Mouse (Mus musculus) midbrain, postnatal 0 days (tissue): ENCODE measurements around the gene Cyp4a31. TPM values are rescaled to one million over a fixed set of nuclear protein-coding genes. Genes with fewer than 3 reads are reported as not detected.
A peak's percentile ranks its signal among the peaks of the same experiment; 100 is the strongest.
"Not testable (repeated sequence)": the region's sequence is repeated elsewhere in the genome, so short reads cannot be mapped to it uniquely, and the experiment has no call there.

Experiments used
- ATAC-seq: fragments of 200-750 bp; cut with Nextera tagmentation; 2 replicates; pipeline ENCODE4 v1.8.0; 2017; ENCODE audit warnings: moderate number of reproducible peaks, mild to moderate bottlenecking, moderate TSS enrichment, moderate library complexity; ENCODE audit not compliant: low FRiP score
- DNase-seq: peaks from one replicate; pipeline ENCODE4 v3.0.0-alpha.2; 2015; ENCODE audit warnings: low spot score
- H3K27ac ChIP-seq: fragments of 300-500 bp; sonication (generic); 2 replicates; pipeline ENCODE4 v1.5.1; 2014; ENCODE audit warnings: low read depth, mild to moderate bottlenecking, low read length, mixed read lengths
- H3K27me3 ChIP-seq: fragments of 300-500 bp; sonication (generic); 2 replicates; pipeline ENCODE4 v1.6.1; 2014; ENCODE audit warnings: low read length, control low read depth, mixed read lengths; ENCODE audit not compliant: insufficient read depth
- H3K36me3 ChIP-seq: fragments of 300-500 bp; sonication (generic); 2 replicates; pipeline ENCODE4 v1.6.1; 2014; ENCODE audit warnings: low read length, control low read depth, mixed read lengths; ENCODE audit not compliant: insufficient read depth
- H3K4me1 ChIP-seq: fragments of 300-500 bp; sonication (generic); 2 replicates; pipeline ENCODE4 v1.6.1; 2014; ENCODE audit warnings: mild to moderate bottlenecking, control low read depth, antibody characterized with exemption, low read length, mixed read lengths; ENCODE audit not compliant: insufficient read depth
- H3K4me2 ChIP-seq: fragments of 300-500 bp; sonication (generic); 2 replicates; pipeline ENCODE4 v1.6.1; 2014; ENCODE audit warnings: low read depth, mild to moderate bottlenecking, low read length, mixed read lengths; ENCODE audit not compliant: poor library complexity, severe bottlenecking
- H3K4me3 ChIP-seq: fragments of 300-500 bp; sonication (generic); 2 replicates; pipeline ENCODE4 v1.5.1; 2014; ENCODE audit warnings: low read depth, mild to moderate bottlenecking, low read length, moderate library complexity
- H3K9ac ChIP-seq: fragments of 300-500 bp; sonication (generic); replicated peaks from 2 replicates; pipeline ENCODE4 v1.6.1; 2014; ENCODE audit warnings: mild to moderate bottlenecking, low read length, moderate library complexity, mixed read lengths; ENCODE audit not compliant: poor library complexity, severe bottlenecking
- H3K9me3 ChIP-seq: fragments of 300-500 bp; sonication (generic); 2 replicates; pipeline ENCODE4 v1.6.1; 2016; ENCODE audit warnings: low read length, control low read depth
- CTCF ChIP-seq: IDR thresholded peaks from 2 replicates; pipeline ENCODE4 v1.5.1; 2016; ENCODE audit warnings: antibody characterized with exemption, mild to moderate bottlenecking
- WGBS: fragments of 180-500 bp; shearing (Covaris S2); extraction: QIAGEN DNeasy Blood & Tissue Kit; methylation state at CpG from one replicate; pipeline ENCODE4 v1.1.7; 2014; 5-methylcytosine and 5-hydroxymethylcytosine counted together
- polyA plus RNA-seq: library from polyadenylated mRNA; unstranded; fragments of >200 nt; fragmentation: Nextera tagmentation; extraction: Ambion mirVana; gene quantifications from 2 replicates; pipeline ENCODE4 v1.2.1, GENCODE M21; 2015
- total RNA-seq: library from RNA; depleted of rRNA; stranded (reverse); fragments of >200 nt; gene quantifications from 2 replicates; pipeline ENCODE4 v1.2.3, GENCODE M21; 2014

The Cyp4a31 gene
- total and polyA plus RNA-seq, 2 experiments from 2014 or later, result not detected

- no peak for TF ChIP-seq CTCF
- WGBS, result 74% methylated on average over 3 of the region's 3 CpGs
- no peaks in the 10 kb centered on the region for H3K4me1 ChIP-seq
- H3K9ac ChIP-seq, result no peak overlapping the region
- no peak overlapping the region for H3K27ac ChIP-seq
- no peaks in the 10 kb centered on the region for H3K9me3 ChIP-seq
- no peak overlapping the region for H3K4me2 ChIP-seq
- no peak for DNase-seq
- no peaks in the 10 kb centered on the region for H3K27me3 ChIP-seq
- no peak overlapping the region for H3K4me3 ChIP-seq
- H3K36me3 ChIP-seq, result no peaks in the 10 kb centered on the region
- no peak for ATAC-seq
Observed at GRCm38 (mm10) chr4:115575255-115575654, 11.8 kb downstream of the Cyp4a31 start.

GRCm38 (mm10) chr4:115575776-115576175, 12.3 kb downstream of the Cyp4a31 start:
- DNase-seq, result no peak
- no peak overlapping the region for H3K9ac ChIP-seq
- no peaks in the 10 kb centered on the region for H3K4me1 ChIP-seq
- H3K4me3 ChIP-seq, result no peak overlapping the region
- ATAC-seq, result 0 out of 2 replicates have a peak, but pooled peaks have one; percentile 3
- H3K9me3 ChIP-seq, result no peaks in the 10 kb centered on the region
- no peaks in the 10 kb centered on the region for H3K36me3 ChIP-seq
- no peaks in the 10 kb centered on the region for H3K27me3 ChIP-seq
- WGBS, result 80% methylated on average over 2 of the region's 2 CpGs
- TF ChIP-seq CTCF, result no peak
- H3K27ac ChIP-seq, result no peak overlapping the region
- H3K4me2 ChIP-seq, result no peak overlapping the region

DNA sequence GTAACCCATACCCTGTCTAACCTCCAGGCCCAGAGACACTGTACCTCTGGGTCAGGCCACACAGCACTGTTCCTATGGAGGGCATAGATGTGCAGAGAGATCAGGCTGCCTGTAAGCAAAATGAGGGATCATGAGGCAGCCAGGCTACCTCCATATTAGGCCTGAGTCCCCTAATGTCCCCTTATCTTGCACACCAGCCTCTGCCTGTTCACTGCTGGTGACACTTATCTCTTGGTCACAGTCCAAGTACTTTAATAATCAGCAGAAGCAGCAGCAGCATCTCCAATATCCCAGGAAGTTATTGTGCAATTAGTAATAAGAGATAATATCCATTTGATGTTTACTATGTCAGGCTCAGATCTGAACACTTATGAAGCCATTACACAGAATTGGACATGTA, 19.6 kb downstream of the Cyp4a31 start:
- TF ChIP-seq CTCF, result no peak
- Histone ChIP-seq H3K4me1 (no peaks in the 10 kb centered on the region), H3K9ac (no peak overlapping the region), H3K9me3 (no peaks in the 10 kb centered on the region), H3K27ac (no peak overlapping the region), H3K27me3 (no peaks in the 10 kb centered on the region), H3K4me2 (no peak overlapping the region), H3K36me3 (no peaks in the 10 kb centered on the region), H3K4me3 (no peak overlapping the region)
- no peak for ATAC-seq
- no peak for DNase-seq

GRCm38 (mm10) chr4:115596357-115596756, 32.9 kb downstream of the Cyp4a31 start:
- WGBS, result 94% methylated on average over 1 of the region's 1 CpGs
- H3K4me1 ChIP-seq, result no peaks in the 10 kb centered on the region
- no peaks in the 10 kb centered on the region for H3K9me3 ChIP-seq
- H3K4me2 ChIP-seq, result no peak overlapping the region
- no peak overlapping the region for H3K9ac ChIP-seq
- no peak overlapping the region for H3K4me3 ChIP-seq
- ATAC-seq (no peak), DNase-seq (no peak)
- no peak overlapping the region for H3K27ac ChIP-seq
- no peaks in the 10 kb centered on the region for H3K36me3 ChIP-seq
- no peak for TF ChIP-seq CTCF
- no peaks in the 10 kb centered on the region for H3K27me3 ChIP-seq

DNA sequence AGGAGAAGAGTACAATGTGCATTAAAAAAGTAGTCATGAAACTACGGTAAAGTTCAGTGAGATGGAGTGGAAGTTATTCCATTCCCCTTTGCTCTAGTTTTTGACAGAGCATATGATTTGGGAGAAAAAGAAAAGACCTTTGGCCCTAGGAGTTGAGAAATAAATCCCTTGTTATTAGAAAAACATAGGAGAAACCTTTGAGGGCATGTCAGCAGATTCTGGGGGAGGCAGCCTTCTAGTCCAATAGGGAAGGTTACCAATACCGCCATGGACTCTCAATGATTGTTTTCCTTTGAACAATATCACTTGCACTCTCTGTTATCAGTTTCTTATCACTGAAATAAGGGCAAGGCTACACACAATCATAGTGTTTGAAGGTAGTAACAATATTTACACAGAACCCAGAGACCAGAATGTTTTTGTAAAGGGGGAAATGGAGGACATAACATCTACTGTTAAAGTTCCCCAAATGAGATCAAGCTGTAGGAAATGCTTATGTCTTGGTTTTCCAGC, 33.4 kb downstream of the Cyp4a31 start:
- Histone ChIP-seq H3K9me3 (no peaks in the 10 kb centered on the region), H3K27ac (no peak overlapping the region), H3K4me3 (no peak overlapping the region), H3K4me1 (no peaks in the 10 kb centered on the region), H3K4me2 (no peak overlapping the region), H3K27me3 (no peaks in the 10 kb centered on the region), H3K36me3 (no peaks in the 10 kb centered on the region), H3K9ac (no peak overlapping the region)
- DNase-seq (no peak), ATAC-seq (no peak)
- WGBS, result 92% methylated on average over 2 of the region's 2 CpGs
- no peak for TF ChIP-seq CTCF

DNA sequence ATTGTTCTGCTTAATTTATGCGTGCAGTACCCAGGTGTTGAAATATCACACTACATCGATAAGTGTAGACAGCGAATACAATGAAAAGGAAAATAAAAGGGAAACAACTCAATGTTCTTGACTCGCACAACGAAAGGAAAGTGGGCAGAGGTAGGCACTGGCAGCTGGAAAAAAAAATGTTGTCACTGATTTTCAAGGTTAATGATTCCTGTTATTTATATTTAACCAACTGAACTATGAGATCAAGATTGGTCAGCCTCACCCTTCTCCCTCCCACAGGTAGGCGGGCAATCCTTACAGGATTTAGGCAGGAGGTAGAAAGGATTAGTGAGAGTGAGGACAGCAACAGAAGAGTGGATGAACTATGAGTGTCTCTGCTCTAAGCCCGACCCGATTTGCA, 37.2 kb downstream of the Cyp4a31 start, which contains the start of gene Cyp4a32:
Gene Cyp4a32, plus strand, starts transcription at position 359 of the 400 bp plus-strand sequence.
- not testable (repeated sequence) for H3K9me3 ChIP-seq
- 88% methylated on average over 8 of the region's 8 CpGs for WGBS

More for the DNA sequence above, 37.2 kb downstream of the Cyp4a31 start, which contains the start of gene Cyp4a32:
- H3K36me3 ChIP-seq, H3K27ac ChIP-seq, H3K9ac ChIP-seq, H3K4me2 ChIP-seq, ATAC-seq, H3K27me3 ChIP-seq, H3K4me3 ChIP-seq, DNase-seq, H3K4me1 ChIP-seq: not testable (repeated sequence)
